Mouse (Mus musculus) hindbrain, embryonic 10.5 days (tissue): ENCODE measurements at regions not wholly inside any gene's neighbourhood (a gene's known extent, or its start where the extent isn't known, plus 50 kb on each side); places are given as distances from the start of the nearest gene placed in this dataset.
"Not testable (repeated sequence)": the region's sequence is repeated elsewhere in the genome, so short reads cannot be mapped to it uniquely, and the experiment has no call there.

Source experiments
- DNase-seq: peaks from one replicate; pipeline ENCODE4 v3.0.0-alpha.2; 2017; ENCODE audit warnings: low spot score
- H3K27ac ChIP-seq: fragments of 300-500 bp; sonication (generic); 2 replicates; pipeline ENCODE4 v1.5.1; 2016; ENCODE audit warnings: mild to moderate bottlenecking, moderate library complexity
- H3K27me3 ChIP-seq: fragments of 300-500 bp; sonication (generic); 2 replicates; pipeline ENCODE4 v1.6.1; 2016; ENCODE audit warnings: mild to moderate bottlenecking; ENCODE audit not compliant: poor library complexity, insufficient read depth, severe bottlenecking
- H3K36me3 ChIP-seq: fragments of 300-500 bp; sonication (generic); 2 replicates; pipeline ENCODE4 v1.6.1; 2016; ENCODE audit warnings: mild to moderate bottlenecking, moderate library complexity
- H3K4me1 ChIP-seq: fragments of 300-500 bp; sonication (generic); replicated peaks from 2 replicates; pipeline ENCODE4 v1.6.1; 2016; ENCODE audit warnings: mild to moderate bottlenecking
- H3K4me3 ChIP-seq: fragments of 300-500 bp; sonication (generic); 2 replicates; pipeline ENCODE4 v1.5.1; 2016; ENCODE audit warnings: mild to moderate bottlenecking, moderate library complexity
- H3K9me3 ChIP-seq: fragments of 300-500 bp; sonication (generic); 2 replicates; pipeline ENCODE4 v1.6.1; 2016; ENCODE audit warnings: mild to moderate bottlenecking, moderate library complexity
- WGBS: fragments of 180-500 bp; shearing (Covaris S2); methylation state at CpG from one replicate; pipeline ENCODE4 v1.1.7; 2016; 5-methylcytosine and 5-hydroxymethylcytosine counted together

- H3K4me1 ChIP-seq: no peaks in the 10 kb centered on the region
- H3K27me3 ChIP-seq: no peaks in the 10 kb centered on the region
- H3K9me3 ChIP-seq: no peaks in the 10 kb centered on the region
- no peak overlapping the region for H3K27ac ChIP-seq
- H3K36me3 ChIP-seq: no peaks in the 10 kb centered on the region
- WGBS: 84% methylated on average over 3 of the region's 3 CpGs
- DNase-seq: no peak
- no peak overlapping the region for H3K4me3 ChIP-seq
Measured at GRCm38 (mm10) chr15:59733932-59734331, 282.5 kb downstream of the 4933412E24Rik start.

GRCm38 (mm10) chr15:59733031-59733810 is 283.2 kb downstream of the 4933412E24Rik start:
- no peak overlapping the region for H3K27ac ChIP-seq
- H3K9me3 ChIP-seq: no peaks in the 10 kb centered on the region
- H3K4me3 ChIP-seq: no peak overlapping the region
- no peaks in the 10 kb centered on the region for H3K4me1 ChIP-seq
- WGBS: 82% methylated on average over 12 of the region's 12 CpGs
- no peaks in the 10 kb centered on the region for H3K36me3 ChIP-seq
- no peak for DNase-seq
- H3K27me3 ChIP-seq: no peaks in the 10 kb centered on the region

DNA sequence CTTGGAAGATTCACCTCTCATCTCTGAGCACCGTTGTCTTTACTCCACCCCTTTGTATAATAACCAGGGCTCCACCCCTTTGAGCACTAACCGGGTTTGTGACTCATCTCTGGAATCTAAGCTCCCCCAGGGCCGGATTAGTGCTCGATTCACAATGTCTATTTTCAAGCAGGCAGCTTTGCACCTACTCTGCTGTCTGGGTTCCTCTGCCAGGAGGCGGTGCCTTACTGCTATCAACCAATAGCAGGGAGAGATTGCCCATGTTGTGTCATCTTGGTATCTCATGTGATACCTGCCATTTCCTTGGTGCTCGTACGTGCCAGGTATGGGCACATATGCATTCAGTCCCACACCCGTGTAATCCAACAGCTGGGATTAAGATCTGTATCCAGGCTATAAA is 285.3 kb downstream of the 4933412E24Rik start:
- Histone ChIP-seq H3K4me1 (0 out of 2 replicates have a peak, but pooled peaks cover 3% of the 10 kb centered on the region), H3K4me3 (no peak overlapping the region), H3K27ac (no peak overlapping the region), H3K27me3 (no peaks in the 10 kb centered on the region), H3K9me3 (no peaks in the 10 kb centered on the region), H3K36me3 (no peaks in the 10 kb centered on the region)
- no peak for DNase-seq
- whole genome bisulfite sequencing: 83% methylated on average over 8 of the region's 8 CpGs

- Histone ChIP-seq H3K4me3 (no peak overlapping the region), H3K36me3 (no peaks in the 10 kb centered on the region), H3K9me3 (no peaks in the 10 kb centered on the region), H3K27ac (no peak overlapping the region), H3K27me3 (no peaks in the 10 kb centered on the region), H3K4me1 (0 out of 2 replicates have a peak, but pooled peaks cover 3% of the 10 kb centered on the region)
- WGBS: 81% methylated on average over 11 of the region's 11 CpGs
- no peak for DNase-seq
Measured at GRCm38 (mm10) chr15:59728817-59729560, 287.4 kb downstream of the 4933412E24Rik start.

- 76% methylated on average over 8 of the region's 8 CpGs for WGBS
- no peak overlapping the region for H3K27ac ChIP-seq
Measured at GRCm38 (mm10) chr15:59728131-59728601, 288.2 kb downstream of the 4933412E24Rik start.

DNA sequence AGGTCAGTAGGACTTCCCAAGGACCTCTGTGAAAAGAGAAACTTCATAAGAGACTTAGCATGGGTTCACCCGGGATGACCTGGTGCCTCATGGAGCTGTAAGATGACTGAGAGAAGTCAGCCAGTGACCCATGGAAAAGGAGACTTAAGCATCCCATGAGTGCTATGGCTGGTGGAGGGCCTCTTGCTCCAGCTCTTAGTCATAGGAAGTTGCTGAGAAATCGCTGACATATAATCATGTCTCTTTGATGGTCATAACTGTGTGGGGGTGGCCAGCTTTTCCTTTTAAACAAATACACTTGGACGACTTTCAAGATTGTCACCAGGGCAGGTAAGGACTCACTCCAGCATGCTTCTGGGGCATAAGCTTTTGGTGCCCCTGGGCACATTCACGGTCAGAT is 290.5 kb downstream of the 4933412E24Rik start:
- 88% methylated on average over 4 of the region's 4 CpGs for WGBS
- H3K27me3 ChIP-seq: no peaks in the 10 kb centered on the region
- no peaks in the 10 kb centered on the region for H3K9me3 ChIP-seq
- H3K4me3 ChIP-seq: no peak overlapping the region
- no peaks in the 10 kb centered on the region for H3K36me3 ChIP-seq
- H3K27ac ChIP-seq: no peak overlapping the region
- 0 out of 2 replicates have a peak, but pooled peaks cover 3% of the 10 kb centered on the region for H3K4me1 ChIP-seq
- DNase-seq: no peak

More at GRCm38 (mm10) chr15:59728131-59728601, 288.2 kb downstream of the 4933412E24Rik start:
- Histone ChIP-seq H3K4me3 (no peak overlapping the region), H3K9me3 (no peaks in the 10 kb centered on the region), H3K36me3 (no peaks in the 10 kb centered on the region), H3K4me1 (0 out of 2 replicates have a peak, but pooled peaks cover 3% of the 10 kb centered on the region), H3K27me3 (no peaks in the 10 kb centered on the region)
- DNase-seq: no peak

DNA sequence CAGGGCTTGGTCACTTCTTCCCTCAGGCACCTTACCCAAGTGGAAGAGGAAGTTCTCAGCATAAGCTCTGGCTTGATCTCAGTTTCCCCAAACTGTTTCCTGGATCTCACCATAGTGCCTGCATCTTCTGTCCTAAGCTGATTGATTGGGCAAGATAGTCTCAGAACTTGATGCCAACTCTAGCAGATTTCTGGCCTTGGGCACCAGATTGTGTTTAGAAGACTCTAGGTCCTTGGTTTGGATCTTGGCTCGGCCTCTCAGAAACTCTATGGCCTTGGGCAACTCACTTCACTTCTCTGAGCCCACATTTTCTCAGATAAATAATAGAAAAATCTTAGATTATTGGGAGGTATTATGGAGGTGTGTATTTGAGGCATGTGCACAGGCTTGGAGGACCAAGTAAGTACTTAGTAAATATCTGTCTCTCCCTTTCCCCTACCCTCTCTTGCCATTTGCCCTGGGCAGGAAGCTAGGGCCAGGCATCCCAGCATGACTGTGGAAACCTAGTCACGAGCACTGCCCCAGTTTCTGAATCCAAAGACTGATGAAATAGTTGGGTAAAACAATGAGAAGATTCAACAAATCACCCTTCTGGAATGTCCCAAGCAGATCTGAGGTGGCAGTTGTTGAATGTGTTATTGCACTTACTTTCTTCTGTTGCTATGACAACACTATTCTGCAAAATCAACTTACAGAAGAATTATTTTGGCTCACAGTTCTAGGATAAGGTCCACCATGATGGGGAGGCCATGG is 293.6 kb downstream of the 4933412E24Rik start:
- Histone ChIP-seq H3K4me3 (no peak overlapping the region), H3K36me3 (no peaks in the 10 kb centered on the region), H3K9me3 (no peaks in the 10 kb centered on the region), H3K27me3 (no peaks in the 10 kb centered on the region), H3K27ac (no peak overlapping the region), H3K4me1 (0 out of 2 replicates have a peak, but pooled peaks cover under 1% of the 10 kb centered on the region)
- 88% methylated on average over 2 of the region's 2 CpGs for WGBS
- DNase-seq: no peak

DNA sequence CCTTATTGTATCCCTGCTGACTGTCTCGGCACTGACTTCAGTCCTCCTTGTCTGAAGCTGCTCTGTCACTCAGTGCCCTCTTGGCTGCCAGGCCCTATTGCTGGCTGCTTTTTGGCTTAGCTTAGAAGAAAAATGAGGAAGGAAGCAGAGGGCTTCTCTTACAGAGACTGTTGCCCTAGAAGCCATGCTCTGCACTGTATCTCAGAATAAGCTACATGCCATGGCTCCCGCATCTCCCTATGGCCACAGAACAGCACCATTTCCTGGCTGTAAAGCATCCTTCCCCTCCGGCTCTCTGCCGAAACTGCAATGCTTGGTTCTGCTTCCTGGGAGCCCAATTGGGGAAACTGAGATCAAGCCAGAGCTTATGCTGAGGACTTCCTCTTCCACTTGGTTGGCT is 295.0 kb downstream of the 4933412E24Rik start:
- no peaks in the 10 kb centered on the region for H3K27me3 ChIP-seq
- no peaks in the 10 kb centered on the region for H3K9me3 ChIP-seq
- WGBS: 83% methylated on average over 4 of the region's 4 CpGs
- H3K4me3 ChIP-seq: no peak overlapping the region
- DNase-seq: no peak
- no peaks in the 10 kb centered on the region for H3K36me3 ChIP-seq
- H3K4me1 ChIP-seq: no peaks in the 10 kb centered on the region
- H3K27ac ChIP-seq: no peak overlapping the region

DNA sequence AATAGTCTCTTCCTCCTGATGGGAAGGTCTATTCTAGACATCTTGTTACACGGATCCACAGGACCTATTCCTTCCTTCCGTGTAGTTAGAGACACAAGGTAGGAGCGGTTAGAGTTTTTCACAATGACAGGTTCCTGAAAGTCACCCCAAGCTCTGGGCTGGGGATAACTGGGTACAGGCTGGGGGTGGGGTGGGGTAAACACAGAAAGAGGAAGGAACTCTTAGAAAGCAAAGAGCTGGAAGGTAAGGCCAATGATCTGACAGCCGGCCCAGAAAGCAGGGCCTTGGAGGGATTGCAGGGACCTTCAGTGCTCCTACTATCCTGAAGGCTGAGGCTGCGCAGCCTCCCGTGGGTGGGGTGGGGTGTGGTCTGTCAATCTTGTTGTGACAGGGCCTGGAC is 295.4 kb downstream of the 4933412E24Rik start:
- no peaks in the 10 kb centered on the region for H3K4me1 ChIP-seq
- no peak overlapping the region for H3K27ac ChIP-seq
- H3K36me3 ChIP-seq: no peaks in the 10 kb centered on the region
- no peak for DNase-seq
- no peak overlapping the region for H3K4me3 ChIP-seq
- 76% methylated on average over 6 of the region's 6 CpGs for WGBS
- H3K27me3 ChIP-seq: no peaks in the 10 kb centered on the region
- H3K9me3 ChIP-seq: no peaks in the 10 kb centered on the region

- H3K9me3 ChIP-seq: no peaks in the 10 kb centered on the region
- H3K4me1 ChIP-seq: no peaks in the 10 kb centered on the region
- WGBS: 91% methylated on average over 6 of the region's 6 CpGs
- H3K27me3 ChIP-seq: no peaks in the 10 kb centered on the region
- no peaks in the 10 kb centered on the region for H3K36me3 ChIP-seq
- H3K4me3 ChIP-seq: no peak overlapping the region
- H3K27ac ChIP-seq: no peak overlapping the region
- DNase-seq: no peak
Measured at GRCm38 (mm10) chr15:59720149-59720548, 296.3 kb downstream of the 4933412E24Rik start.

DNA sequence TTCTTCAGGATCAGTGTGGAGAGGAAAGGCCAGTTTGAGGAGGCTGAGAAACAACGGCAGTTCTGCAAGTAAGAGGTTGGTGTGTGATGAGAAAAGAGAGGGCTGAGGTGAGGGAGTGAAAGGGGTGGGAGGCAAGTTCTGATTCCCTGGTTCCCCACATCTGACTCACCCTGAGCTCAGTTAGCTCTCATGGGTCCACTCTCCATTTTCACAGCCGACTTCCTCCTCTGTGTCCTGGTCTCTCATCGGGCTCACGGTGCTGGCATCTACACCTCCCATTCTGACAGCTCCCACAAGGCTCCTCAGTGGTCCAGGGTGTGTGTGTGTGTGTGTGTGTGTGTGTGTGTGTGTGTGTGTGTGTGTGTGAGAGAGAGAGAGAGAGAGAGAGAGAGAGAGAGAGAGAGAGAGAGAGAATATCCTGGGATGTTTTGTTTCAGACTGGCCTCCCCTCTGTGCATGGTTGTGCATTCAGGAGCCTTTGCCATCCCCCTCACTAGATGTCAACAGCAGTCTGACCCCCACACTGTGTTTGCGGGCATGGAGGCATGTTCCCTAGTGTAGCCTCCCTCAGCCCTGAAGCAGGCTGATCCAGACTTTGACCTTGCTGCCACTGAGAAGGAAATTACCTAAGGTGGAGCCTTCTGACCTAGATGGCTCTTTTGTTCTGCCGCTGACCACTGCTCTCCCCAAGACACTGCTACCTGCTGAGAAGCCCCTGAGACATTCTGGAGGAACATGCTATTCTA is 296.9 kb downstream of the 4933412E24Rik start:
- H3K9me3 ChIP-seq, H3K27ac ChIP-seq, H3K36me3 ChIP-seq, DNase-seq, H3K27me3 ChIP-seq, H3K4me1 ChIP-seq, H3K4me3 ChIP-seq: not testable (repeated sequence)
- 86% methylated on average over 6 of the region's 6 CpGs for WGBS

- Histone ChIP-seq H3K4me3 (no peak overlapping the region), H3K27me3 (no peaks in the 10 kb centered on the region), H3K36me3 (no peaks in the 10 kb centered on the region), H3K4me1 (no peaks in the 10 kb centered on the region), H3K9me3 (no peaks in the 10 kb centered on the region), H3K27ac (no peak overlapping the region)
- 77% methylated on average over 6 of the region's 6 CpGs for WGBS
- DNase-seq: no peak
Measured at GRCm38 (mm10) chr15:59716872-59717271, 299.5 kb downstream of the 4933412E24Rik start.
